Mouse (Mus musculus) olfactory bulb, adult 2 months (tissue): ENCODE measurements at regions not wholly inside any gene's neighbourhood (a gene's known extent, or its start where the extent isn't known, plus 50 kb on each side); places are given as distances from the start of the nearest gene placed in this dataset.

ENCODE experiments used
- CTCF ChIP-seq: fragments of 200-500 bp; IDR thresholded peaks from 2 replicates; pipeline ENCODE4 v1.5.1; 2012; ENCODE audit warnings: low read depth, mild to moderate bottlenecking, low read length, moderate library complexity; ENCODE audit not compliant: insufficient read depth
- POLR2A ChIP-seq: fragments of 200-500 bp; IDR thresholded peaks from 2 replicates; pipeline ENCODE4 v1.6.1; 2012; ENCODE audit warnings: mild to moderate bottlenecking, low read depth, low read length, moderate library complexity; ENCODE audit not compliant: insufficient read depth

GRCm38 (mm10) chr2:133455484-133456170, 96.3 kb upstream of the Bmp2 start:
- TF ChIP-seq CTCF: no peak
- TF ChIP-seq POLR2A: no peak
